Mouse (Mus musculus) telencephalon, adult 2 months (tissue): ENCODE measurements around the gene Zdhhc16.
"Not testable (repeated sequence)": the region's sequence is repeated elsewhere in the genome, so short reads cannot be mapped to it uniquely, and the experiment has no call there.

Experiments
- DNase-seq: peaks from one replicate; pipeline ENCODE4 v3.0.0-alpha.2; 2011; ENCODE audit warnings: low read depth, low spot score

The Zdhhc16 gene

GRCm38 (mm10) chr19:41913774-41914591, 19.3 kb upstream of the Zdhhc16 start:
- no peak for DNase-seq

GRCm38 (mm10) chr19:41914592-41914882, 18.7 kb upstream of the Zdhhc16 start:
- DNase-seq: not testable (repeated sequence)

DNA sequence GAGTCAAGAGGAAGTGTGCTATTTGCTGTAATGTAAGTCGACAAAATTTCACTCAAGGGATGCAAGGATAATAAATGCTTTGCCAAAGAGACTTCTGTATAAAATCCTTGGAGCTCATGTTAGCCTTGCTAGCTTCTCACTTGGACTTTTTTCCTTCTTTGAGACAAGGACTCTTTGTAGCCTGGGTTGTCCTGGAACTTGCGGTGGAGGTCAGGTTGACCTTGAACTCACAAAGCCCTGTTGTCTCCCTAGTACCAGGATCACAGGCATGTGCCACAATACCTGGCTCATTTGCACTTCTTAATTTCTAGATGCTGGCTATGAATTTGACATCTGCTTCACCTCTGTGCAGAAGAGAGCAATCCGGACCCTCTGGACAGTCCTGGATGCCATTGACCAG, 18.0 kb upstream of the Zdhhc16 start:
- no peak for DNase-seq

DNA sequence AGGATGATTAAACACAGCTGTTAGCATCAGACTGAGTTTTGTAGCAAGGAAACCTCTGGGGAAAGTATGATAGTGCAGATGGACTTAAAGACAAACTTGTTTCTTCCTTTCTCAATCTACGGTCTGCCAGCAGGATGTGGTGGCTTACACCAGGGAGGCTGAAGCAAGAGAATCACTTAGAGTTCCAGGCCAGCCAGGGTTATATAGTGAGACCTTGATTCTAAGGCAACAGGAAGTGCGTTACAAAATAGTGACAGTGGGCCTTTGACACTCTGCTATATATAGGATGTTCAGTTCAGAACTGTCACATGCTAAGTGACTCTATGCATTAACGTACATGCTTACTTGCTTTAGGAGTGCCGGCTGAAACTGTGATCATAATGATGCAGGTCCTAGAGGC, 16.4 kb upstream of the Zdhhc16 start:
- DNase-seq: no peak

- DNase-seq: no peak
Observed at GRCm38 (mm10) chr19:41919471-41919870, 13.8 kb upstream of the Zdhhc16 start.

GRCm38 (mm10) chr19:41920412-41921067, 12.7 kb upstream of the Zdhhc16 start:
- no peak for DNase-seq

DNA sequence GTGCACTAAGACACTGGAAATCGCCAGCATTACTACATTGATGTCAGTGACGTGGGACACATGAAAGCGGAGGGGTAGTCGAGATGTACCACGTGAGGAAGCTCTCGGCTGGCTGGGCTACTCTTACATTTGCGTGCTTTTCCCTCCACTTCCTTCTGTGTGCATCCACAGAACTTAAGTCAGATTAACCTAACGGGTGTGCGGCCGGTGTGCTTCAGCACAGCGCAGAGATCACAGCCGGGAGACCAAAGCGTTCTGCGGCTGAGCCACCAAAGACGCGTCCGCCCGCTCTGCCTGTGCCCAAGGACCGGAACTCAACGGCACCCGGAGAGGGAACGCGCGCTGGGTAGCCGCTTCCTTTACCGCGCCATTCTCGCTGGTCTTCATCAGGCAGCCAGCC, 594 bp upstream of the Zdhhc16 start:
- peak; percentile 31 for DNase-seq

- DNase-seq: no peak
Observed at GRCm38 (mm10) chr19:41934124-41934523, 844 bp downstream of the Zdhhc16 start.

DNA sequence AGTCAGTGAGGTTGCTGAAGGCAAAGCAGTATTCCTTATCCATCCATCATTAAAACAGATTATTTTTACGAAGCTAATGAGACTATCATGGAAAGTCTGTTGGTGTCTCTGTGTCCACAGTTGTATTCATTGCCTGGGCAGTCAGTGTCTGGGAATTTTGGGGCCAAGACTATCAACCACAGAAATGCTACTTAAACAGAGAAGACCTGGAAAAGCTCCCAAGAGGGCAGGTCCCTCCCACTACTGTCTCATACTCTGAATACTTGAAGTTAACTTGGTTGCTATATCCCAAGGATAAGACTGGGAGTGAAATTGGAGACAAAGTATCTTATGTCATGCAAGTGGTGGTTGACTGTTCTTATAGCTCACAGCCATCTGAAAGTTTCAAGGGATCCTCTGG, 2.6 kb downstream of the Zdhhc16 start:
- DNase-seq: no peak

- no peak for DNase-seq
Observed at GRCm38 (mm10) chr19:41938539-41938938, 5.3 kb downstream of the Zdhhc16 start.

GRCm38 (mm10) chr19:41943841-41944240, 10.6 kb downstream of the Zdhhc16 start:
- no peak for DNase-seq

DNA sequence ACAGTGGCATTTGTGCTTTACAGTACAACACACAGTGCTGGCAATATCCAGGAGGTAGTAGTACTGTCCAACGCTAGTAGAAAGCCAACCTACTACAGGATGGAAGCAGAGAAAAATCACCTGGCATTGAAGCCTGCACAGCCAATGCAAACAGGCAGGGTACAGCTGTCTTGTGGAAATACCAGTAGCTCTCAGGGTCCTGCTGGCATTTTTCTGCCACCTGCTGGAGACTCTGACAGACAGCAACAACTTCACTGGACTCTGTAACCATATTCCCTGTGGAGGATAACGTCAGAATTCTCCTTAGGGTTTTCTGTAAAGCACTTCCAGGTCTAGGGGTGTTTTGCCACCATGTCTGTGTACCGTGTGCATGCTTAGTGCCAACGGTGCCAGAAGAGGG, 19.0 kb downstream of the Zdhhc16 start:
- DNase-seq: no peak

GRCm38 (mm10) chr19:41953574-41953973, 20.3 kb downstream of the Zdhhc16 start:
- DNase-seq: peak; percentile 15

DNA sequence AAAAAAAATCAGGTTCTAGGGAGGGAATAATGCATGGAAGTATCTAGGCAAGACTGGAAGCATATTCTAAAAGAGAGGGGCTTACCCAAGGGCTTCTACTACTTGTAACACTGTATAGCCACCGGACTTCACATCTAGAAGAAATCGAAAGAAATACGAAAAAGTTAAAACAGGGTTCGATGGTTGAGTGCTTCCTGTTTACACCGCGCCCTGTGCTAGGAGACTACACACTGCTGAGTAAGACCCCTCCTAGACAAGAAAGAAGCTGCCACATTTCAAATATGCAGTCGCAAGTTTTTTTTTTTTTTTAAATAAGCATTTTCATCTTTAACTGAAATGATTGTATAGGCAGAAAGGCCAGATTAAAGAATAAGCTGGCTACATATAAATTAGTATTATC, 36.3 kb downstream of the Zdhhc16 start:
- DNase-seq: no peak

DNA sequence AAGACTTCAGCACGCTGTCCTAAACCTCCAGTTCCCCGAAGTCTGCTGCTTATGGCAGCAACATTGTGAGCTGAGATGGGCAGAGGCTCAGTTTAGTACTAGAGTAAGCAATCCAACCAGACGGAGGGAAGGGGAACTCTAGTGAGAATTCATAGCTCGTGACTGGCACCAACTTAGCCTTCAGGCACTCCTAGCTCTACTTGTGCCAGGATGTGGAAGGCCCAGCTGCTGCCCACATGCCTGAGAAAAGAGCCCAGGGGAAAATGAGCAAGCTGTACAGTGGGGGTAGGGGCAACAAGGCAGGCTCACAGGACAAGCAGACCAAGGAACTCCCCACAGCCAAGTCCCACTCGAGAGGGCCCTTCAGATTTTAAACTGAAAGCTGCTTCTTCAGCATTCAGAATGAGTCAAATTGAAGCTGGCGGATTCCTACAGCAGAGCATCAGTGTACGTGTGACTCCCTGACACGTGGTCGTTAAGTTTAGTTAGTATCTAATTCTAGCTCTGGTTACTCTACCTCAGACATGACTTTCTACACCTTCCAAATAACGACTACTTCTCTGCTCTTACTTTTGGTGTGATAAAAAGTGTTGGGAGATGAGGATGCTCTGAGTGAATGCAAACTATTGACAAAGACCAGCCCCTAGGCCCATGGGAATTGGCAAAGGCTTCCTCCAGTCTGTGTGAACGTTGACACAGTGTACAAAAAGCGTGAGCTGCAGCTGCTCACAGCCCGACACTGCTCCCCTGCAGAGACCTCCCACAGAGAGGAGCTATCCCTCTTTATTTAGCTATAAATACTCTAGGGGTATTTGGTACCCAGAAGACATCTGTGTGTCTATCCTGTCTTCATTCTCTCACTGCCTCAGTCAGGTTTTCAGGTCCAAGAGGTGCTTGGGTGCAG, 40.9 kb downstream of the Zdhhc16 start:
- DNase-seq: peak; percentile 61

- no peak for DNase-seq
Observed at GRCm38 (mm10) chr19:41980422-41980818, 47.1 kb downstream of the Zdhhc16 start.

DNA sequence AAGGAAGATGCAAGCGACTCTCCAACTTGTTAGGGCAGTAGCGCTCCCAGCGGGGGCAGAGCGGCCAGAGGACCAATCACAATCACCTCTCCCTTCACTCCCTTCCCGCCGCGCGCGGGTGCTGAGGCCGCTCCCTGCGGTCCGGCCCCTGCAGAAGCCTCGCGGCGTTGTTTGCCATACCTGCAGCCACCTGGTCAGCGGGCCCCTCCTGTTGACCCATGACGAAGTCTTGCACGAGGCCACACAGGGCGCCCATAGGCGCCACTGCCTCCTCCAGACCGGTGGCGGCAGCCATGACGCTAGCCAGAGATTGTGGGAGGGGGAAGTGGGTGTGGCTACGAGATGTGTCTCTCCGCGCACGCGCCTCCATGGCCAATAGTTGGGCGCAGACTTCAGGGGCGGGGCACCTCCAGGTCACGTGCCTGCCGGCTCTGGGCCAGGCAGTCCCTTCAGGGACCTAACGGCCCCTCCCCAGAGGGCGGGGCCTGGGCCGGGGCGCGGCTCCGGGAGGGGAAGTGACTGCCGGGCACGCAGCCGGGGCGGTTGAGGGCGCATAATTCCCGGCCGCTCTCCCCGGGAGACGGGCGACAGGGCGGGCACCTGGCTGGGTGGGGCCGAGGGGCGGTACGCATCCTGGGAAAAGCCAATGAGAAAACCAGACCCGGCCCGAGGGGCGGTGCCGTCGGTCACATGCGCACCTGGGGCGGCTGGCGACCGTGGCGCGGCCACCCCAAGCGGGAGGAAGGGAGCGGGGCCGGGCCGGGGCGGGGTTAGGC, 47.7 kb downstream of the Zdhhc16 start, which contains the start of gene Mms19:
Gene Mms19, minus strand, starts transcription at position 339 of the 776 bp plus-strand sequence.
- peak; percentile 97 for DNase-seq

- no peak for DNase-seq
Observed at GRCm38 (mm10) chr19:41981595-41981927, 48.3 kb downstream of the Zdhhc16 start, which contains the start of gene Ubtd1. Gene Ubtd1, plus strand, starts transcription at chr19:41981763.

GRCm38 (mm10) chr19:41981931-41982790, 48.9 kb downstream of the Zdhhc16 start:
- no peak for DNase-seq

GRCm38 (mm10) chr19:41982791-41983150, 49.5 kb downstream of the Zdhhc16 start:
- DNase-seq: no peak

DNA sequence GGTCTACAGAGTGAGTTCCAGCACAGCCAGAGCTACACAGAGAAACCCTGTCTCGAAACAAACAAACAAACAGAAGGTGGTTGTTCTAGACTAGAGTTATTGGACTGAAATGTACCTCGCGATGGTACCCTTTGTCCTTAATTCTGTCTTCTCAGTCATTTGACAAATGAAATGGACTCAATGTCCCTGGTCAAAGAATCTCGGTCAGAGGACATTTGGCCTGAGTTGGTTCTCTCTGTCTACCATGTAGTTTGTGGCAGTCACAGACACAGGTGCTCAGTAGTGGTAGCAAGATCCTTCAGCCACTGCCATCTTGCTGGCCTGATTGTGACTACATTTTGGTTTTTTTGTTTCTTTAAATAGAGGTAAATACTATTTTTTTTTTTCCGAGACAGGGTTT, 52.7 kb downstream of the Zdhhc16 start:
- DNase-seq: no peak
